Mouse (Mus musculus) thymus, adult 2 months (tissue): ENCODE data around the gene Pycr2.
A peak's percentile ranks its signal among the peaks of the same experiment; 100 is the strongest.

Source experiments
- CTCF ChIP-seq: fragments of 200-500 bp; IDR thresholded peaks from 2 replicates; pipeline ENCODE4 v1.5.1; 2012; ENCODE audit warnings: mild to moderate bottlenecking, control low read depth, low read length, moderate library complexity, borderline replicate concordance; ENCODE audit not compliant: control insufficient read depth, poor library complexity, insufficient read depth; ENCODE audit errors: extremely low read depth
- POLR2A ChIP-seq: fragments of 200-500 bp; IDR thresholded peaks from 2 replicates; pipeline ENCODE4 v1.6.1; 2012; ENCODE audit warnings: mild to moderate bottlenecking, low read length, control low read depth, moderate library complexity; ENCODE audit not compliant: control insufficient read depth, poor library complexity, insufficient read depth; ENCODE audit errors: extremely low read depth

DNA sequence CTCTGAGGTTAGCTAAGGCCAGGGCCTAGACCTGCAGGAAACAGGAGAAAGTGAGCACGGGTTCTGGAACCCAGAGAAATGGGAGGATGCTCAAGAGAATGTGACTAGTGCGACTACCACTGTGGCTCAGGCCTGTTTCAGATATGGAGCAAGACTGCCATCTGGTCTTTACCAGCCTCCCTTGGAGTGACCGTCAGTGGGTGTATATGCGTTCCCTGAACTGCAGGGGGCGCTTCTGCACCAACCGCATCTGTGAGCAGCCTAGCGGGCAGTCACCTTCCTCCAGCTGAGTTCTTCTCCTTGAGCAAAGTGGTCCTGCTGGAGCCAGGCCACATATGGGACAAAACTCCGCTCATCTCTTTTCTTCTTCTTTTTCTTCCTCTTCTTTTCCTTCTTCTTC, 15.6 kb downstream of the Pycr2 start:
- TF ChIP-seq CTCF (peak; percentile 26; the same call in 1 of the 2 replicates), POLR2A (no peak)
